Mouse (Mus musculus) frontal cortex, adult (tissue): ENCODE measurements around the gene Gm28048.
A peak's percentile ranks its signal among the peaks of the same experiment; 100 is the strongest.

Experiments used
- ATAC-seq: cut with Nextera tagmentation; 2 replicates; pipeline ENCODE4 v1.9.2; 2017; ENCODE audit warnings: mild to moderate bottlenecking, moderate library complexity, mixed read lengths; ENCODE audit not compliant: low TSS enrichment

Gm28048 gene

DNA sequence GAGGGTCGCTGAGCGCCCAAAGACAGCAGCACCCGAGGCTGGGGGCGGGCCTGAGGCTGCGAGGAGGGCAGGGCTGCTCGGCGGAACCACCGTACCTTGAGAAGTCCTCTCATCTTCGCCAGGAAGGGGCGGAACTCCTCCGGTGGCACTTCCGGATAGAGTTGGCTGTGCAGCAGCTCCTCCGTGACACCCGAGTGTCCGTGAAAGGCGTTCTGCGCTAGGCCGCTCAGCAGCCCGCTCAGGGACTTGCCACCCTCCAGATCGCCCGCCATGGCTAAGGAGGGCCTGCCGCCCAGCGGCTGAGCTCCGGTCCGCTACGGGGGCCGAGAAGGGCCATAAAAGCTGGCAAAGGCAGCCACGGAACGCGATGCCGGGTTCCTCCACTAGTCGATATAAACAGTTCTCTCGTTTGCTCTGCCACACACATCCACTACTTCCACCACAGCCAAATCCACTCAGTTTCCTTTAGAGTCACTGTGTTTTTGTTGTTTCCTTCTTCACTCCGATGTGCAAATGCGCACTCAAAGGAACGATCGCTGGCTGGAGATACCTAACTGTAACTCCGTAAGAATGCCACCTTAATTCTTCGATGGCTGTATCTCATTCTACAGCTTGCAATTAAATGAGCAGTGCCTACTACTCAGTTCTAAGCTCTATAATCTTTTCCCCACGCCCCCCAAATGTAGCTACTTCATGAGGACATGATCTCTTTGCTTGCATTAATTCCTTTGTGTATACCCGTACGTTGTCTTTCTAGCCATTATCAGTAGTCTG, at the start of gene Gm28048, which contains the start of gene Commd1:
TSS of gene Gm28048 (minus strand) at position 107 of the 774 bp plus-strand sequence.
TSS of gene Commd1 (minus strand) at position 399 of the 774 bp plus-strand sequence.
- peak; percentile 88 for ATAC-seq

DNA sequence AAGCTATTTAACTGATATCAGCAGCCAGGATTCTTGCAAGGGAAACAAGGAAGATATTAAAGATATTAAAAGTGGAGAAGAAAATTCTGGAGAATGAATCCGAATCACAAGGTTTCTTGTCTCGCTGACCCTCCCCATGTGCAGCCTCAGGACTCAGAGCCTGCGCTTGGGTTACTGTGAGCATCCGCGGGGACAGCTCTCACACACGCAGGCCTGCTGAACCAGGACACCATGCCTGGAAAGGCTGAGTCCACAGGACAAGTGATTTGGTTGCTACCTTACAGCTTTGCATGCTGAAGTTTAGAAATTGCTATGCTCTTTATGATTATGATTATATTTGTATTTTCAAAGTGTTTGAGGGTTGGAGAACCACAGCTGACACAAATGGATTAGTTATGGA, 47.5 kb upstream of the Gm28048 start:
- no peak for ATAC-seq

DNA sequence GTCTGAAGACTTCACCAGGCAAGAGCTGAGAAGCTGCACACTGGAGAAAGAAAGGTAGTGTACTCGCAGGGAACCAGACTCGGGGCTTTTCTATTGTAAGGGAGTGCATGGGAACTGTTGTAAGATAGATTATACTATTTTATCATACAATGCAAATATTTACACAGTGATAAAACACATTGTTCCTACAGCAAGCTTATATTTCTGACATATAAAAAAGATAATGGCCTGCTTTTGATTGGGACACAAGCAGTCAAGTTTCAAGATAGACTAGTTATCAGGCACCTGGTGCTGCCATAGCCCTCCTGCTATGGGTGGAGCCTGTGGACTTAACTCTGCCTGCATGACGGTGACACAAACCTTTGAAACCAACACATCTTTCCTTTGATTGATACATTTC, 47.1 kb upstream of the Gm28048 start:
- ATAC-seq = no peak

DNA sequence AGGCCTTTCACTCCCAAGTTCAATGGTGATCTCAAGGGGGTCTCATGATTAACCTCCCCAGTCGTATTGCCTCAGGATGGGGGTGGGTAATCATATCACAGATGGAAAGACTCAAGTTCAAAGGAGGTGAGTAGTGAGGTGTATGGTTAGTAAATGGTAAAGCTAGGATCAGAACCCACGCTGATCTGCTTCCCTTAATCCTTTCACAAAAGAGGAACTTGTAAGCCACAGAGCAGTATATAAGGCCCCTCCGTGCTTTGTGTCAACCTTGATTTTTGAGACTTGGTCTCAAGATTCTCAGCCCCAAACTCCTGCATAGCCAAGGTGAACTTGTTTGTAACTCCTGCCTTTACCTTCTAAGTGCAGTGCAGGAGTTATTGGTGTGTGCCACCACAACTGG, 42.3 kb upstream of the Gm28048 start:
- ATAC-seq = no peak

DNA sequence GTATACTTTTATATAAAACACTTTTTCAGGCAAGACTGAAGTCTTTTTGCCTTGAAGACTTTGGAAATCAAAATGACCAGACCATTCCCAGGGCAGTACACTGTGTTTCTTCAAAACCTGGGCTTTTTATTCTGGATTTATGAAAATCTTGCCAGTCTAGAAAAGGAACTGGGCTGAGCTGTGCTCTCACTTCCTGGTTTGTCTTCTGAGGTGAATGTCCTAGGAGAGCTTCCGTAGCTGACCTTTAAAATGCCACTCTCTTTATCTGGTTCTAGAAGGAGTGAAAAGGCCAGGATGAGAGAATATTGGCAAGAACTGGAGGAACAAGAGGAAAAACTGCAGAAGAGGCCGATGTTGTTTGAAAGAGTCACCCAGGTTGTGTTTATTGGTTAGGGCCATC, 41.3 kb upstream of the Gm28048 start:
- ATAC-seq = no peak

DNA sequence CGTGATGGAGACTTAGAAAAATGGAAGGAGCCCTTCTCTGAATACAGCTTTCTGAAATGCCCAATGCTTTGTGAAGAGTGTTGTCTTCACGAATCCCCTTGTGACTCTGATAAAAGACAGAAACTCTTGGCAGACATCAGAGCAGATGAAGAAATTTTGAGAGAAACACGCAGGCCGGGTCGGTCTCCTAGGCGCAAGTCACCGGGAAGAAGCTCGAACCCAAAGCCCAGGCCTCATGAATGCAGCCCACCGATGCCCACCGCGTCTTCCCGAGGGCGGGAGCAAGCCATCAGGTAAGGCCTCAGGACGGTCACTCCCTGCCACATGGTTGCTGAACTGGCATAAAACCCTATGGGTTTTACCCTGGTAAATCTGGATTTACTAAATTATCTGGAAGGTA, 39.0 kb upstream of the Gm28048 start:
- no peak for ATAC-seq

DNA sequence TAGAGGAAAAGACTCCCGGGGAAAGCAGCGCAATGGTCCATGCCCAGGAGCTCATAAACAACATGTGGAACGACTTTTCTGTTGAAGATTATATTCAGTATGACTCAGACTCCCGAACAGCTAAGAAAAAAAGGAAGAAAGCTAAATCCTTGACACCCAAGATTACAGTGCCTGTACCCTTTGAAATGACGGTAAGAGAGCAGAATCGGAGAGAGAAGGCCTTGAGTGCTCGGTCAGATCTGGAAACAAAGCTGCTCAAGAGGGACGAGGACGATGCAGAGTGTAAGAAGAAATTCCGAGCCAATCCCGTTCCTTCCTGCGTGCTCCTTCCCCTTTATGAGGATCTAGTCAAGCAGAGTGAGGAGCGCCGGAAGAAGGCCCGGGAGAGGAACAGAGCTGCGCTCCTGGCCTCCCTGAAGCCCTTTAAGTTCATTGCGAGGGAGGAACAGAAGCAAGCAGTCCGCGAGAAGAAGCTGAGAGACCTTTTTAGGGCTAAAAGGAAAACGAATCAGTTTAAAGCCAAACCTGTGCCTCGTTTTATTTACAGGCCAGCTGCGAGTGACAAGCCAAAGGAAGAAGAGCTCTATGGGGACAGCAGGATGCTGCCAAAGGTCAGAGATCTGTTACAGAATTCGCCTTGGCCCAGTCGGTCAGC, 38.4 kb upstream of the Gm28048 start:
- ATAC-seq = no peak

DNA sequence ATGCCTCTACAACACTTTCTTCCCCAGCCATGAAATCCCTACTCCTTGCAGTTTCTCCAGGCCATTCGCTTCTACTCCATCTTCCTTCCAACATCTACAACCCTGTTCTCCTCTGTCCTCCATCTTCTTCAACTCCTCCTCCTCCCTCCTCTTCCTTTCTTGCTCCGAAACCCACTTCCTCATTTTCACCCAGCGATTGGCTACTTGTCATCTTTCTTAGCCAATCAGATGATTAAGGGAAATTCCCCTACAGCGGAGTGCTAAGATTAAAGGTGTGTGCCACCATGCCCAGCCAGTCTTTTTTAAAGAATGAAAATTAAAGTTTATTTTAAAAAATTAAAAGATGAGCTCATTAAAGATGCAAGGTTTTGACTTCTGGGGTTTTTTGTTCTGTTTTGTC, 36.1 kb upstream of the Gm28048 start:
- no peak for ATAC-seq

DNA sequence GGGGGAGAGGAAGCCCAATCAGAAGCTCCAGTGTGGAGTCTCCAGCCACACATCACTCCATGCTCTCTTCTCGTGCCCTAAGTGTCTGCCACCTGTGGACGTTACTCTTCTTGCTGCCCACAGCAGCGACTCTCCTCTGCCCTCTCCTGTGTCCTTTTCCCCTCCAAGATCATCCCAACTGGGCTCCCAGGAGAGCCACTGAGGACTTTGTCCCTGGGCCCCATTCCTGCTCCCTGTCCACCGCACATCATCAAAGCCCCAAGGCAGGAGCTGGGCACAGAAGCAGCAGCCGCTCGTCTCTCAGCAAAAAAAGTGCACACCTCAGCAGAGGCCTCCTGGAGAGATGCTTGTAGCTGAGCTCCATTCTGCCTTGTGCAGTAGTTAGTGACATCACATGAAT, 33.1 kb upstream of the Gm28048 start:
- ATAC-seq = no peak

DNA sequence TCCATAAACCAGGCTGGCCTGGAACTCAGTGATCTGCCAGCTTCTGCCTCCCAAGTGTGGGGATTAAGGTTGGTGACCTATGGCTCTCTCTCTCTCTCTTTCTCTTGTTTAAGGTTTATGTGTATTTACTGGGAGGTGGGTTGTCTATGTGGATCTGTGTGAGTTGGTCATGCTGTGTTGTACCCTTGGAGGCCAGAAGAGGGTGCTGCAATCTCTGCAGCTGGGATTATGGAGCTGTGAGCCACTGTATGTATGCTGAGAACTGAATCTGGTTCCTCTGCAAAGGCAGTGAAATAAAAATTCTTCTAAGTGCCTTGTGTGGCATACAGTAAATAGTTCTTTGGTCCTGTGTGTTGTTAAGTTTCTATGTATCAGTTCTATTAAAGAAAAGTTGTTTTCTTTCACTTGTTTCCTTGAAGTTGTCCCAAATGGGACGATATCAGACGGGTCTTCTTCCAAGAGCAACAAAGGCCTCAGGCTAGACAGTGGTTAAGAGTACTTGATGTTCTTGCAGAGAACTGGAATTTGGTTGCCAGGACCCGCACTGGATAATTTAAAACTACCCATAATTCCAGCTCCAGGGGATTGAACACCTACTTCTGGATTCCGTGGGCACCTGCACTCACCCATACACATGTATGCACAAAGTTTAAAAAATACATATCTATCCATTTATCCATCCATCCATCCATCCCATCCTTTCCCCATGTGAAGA, 31.8 kb upstream of the Gm28048 start:
- ATAC-seq = no peak

DNA sequence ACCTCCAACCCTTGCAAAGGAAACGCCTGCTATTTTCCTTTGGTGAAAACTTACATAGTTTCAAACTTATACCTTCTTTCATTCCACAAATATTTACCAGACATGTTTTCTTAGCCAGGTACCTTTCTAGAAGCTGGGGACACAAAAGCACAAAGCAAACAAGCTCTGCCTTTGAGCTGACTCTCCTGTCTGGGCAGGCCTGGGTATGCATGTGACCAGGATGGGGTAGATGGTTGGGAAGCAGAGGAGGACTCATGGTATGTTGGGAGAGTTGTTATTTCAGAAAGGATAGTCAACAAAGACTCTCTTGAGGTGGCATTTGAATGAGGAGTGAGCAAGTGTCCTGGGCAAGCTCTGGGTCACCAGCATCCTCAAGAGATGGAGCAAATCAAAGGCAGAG, 31.2 kb upstream of the Gm28048 start:
- ATAC-seq = no peak

DNA sequence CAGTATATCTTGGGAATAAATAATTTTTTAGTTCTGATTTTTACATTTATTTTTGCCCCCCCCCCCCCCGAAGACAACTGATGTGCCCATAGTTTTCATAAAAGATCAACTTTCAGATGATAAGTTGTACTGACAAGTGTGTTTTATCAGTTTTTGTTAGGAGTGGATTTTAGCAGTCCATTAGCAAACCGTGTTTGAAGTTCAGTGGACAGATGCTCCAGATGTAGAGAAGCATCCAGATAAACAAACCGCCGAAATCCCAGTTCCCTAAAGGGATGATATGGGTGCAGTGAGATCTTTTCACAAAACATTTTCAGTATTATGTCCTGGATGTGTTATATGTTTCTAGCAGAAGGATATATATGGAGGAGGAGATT, 26.9 kb upstream of the Gm28048 start:
- ATAC-seq = no peak

DNA sequence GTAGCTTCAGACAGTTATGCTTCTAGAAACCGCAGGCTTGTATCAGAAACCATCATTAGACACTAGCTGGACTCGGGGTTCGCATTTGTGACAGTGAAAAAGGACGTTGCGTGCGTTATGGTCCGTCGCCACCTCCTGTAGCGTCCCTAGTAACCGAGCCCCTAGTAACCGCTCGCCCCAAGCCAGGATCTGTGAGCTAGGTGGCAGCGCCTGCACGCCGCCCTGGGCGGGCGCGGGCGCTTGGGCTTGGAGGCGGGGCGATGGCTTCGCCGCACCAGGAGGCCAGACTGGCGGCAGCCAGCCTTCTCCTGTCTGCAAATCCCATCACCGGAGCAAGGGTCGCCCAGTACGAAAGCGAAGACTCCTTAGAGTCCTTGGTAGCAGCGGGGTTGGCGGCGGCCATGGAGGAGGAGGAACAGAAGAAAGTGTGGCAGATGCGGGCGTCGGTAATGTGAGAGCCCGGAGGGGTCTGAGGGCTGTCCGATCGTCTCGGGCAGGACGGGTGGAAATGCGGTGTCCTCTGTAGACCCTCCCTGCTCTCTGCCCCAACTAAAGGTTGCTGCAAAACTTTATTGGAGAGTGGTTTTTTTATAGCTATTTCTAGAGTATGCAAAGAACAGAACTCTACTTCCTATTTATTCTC, 26.4 kb upstream of the Gm28048 start:
- peak; percentile 86 for ATAC-seq

DNA sequence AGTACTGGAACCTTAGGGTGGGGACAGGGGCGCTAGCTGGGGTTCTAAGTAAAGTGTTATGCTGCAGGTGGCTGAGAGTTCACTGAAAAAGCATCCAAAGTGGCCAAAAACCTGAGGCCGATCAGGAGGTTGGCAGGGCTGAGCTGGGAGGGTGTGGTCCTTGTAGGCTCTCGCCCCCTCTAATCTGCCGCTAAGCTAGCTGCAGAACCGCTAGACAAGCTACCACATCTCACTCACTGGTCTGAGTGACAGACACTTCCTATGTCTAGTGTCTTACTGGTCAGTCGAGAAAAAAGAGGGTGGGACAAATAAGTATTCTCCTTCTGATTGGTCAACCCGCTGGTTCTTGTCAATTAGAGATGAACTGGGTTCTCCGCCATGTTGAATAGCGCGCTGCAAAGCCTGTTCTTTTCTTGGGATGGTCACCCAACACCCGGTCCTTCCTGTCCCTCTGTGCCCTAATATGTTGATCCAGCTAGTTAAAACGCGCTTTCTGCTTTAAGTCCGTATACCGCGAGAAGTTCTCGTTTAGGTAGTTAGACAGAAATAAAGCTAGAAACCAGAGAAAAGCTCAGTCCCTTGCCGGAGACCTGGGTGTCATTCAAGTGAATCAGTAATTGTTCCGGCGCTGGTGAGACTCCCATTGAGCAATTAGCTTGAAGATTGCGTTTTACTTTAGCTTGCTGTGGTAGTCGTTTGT, 25.7 kb upstream of the Gm28048 start, which contains the start of gene Fam161a:
TSS of gene Fam161a (plus strand) at position 51 of the 700 bp plus-strand sequence.
- peak; percentile 96 for ATAC-seq

DNA sequence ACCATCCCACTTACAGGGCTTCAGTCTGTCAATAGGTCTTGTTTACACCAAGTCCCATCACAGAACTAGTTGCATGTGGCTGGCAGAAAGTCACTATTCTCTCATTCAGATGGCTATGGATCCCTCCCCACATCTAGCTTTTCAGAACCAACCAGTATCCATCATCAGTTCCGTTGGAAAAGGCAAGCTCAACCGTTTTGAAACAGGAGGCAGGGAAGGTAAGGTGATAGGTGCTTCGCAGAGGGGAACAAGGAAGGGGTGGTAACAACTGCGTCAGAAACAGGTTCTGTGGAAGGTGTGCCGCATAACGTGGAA, 25.2 kb upstream of the Gm28048 start:
- no peak; the same call in 1 of the 2 replicates for ATAC-seq

DNA sequence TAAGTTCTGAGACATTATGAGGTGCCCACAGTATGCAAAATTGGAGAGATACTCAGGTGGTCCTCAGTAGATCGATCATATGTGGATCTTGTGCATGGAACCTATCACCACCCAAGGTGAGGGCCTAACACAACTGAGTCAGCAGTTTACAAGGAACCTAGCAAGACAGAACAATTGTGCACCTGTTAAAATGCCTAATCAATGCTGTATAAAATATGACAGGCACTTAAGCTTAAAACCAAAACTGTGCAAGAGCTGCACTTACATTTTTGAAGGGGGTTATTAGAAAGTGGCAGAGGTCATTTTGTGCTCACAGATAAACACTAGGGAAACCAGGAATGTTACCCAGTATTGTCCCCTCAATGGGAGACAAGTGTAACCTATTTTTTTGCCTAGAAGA, 23.4 kb upstream of the Gm28048 start:
- ATAC-seq = no peak

DNA sequence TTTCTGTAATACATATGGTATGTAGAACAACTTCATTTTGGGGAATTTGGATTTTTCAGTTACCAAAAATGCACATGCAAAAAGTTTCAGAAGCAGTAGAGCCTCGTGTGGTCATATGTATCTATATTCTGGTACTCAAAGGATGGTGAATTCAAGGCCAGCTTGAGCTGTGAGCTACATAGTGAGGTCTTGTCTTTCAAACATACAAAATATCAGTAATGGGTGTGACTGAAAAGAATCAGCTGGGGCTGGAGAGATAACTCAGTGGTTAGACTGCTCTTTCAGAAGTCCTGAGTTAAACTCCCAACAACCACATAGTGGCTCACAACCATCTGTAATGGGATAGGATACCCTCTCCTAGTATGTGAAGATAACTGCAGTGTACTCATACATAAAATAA, 16.4 kb upstream of the Gm28048 start:
- no peak for ATAC-seq

DNA sequence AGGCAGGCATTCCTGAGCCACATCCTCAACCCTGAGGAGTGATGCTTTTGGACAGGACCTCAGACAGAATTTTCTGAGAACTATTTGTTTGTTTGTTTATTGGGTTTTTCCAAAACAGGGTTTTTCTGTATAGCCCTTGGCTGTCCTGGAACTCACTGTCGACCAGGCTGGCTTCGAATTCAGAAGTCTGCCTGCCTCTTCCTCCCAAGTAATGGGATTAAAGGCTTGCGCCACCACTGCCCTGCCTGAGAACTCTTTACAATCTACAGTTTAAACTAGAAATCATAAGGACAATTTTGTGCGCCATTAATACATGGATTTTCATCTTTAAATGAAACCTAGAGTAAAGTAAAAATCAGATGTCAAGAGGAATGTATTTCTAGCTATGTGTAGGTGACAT, 13.6 kb upstream of the Gm28048 start:
- no peak for ATAC-seq

DNA sequence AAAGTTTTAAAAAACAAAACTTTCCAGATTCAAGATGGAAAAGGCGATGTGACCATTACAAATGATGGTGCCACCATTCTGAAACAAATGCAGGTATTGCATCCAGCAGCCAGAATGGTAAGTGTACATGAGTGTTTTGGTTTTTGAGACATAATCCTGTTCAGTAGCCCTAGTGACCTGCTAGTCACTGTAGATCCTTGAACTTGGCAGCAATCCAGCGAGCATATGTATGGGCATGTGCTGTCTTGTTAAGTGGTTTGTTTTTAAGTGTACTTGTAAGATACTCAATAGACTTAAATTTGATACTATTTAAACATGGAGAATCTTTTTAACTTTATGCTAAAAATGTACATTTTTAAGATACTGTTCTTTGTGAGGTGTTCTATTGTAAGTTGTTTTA, 12.4 kb upstream of the Gm28048 start:
- ATAC-seq = no peak

DNA sequence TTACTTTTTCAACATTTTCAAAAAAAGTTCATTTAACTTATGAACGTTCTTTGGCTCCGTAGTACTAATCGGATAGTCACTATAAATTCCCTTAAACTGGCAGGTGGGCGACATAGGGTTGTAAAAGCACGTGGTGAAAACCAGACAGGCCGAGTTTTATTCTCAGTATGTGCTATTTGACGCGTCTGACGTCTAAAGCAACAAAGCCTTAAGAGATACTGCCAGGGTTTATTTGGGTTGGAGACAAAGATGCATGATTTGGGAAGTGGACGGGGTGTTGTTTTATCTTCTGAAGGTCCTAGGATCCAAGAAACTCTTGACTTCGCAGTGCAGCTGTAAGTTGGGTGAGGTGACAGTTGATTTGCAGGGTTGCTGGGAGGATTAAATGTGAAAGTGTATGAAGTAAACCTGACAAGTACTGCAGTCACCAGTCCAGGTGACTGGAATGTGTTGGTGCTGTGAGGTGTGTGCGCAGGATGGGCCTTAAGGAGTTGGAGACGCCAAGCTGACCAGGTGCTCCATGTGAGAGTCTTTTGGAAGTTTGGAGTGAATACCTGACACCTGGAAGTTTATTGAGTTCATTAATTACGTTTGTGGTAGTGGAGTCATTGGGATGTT, 9.4 kb upstream of the Gm28048 start:
- no peak for ATAC-seq

DNA sequence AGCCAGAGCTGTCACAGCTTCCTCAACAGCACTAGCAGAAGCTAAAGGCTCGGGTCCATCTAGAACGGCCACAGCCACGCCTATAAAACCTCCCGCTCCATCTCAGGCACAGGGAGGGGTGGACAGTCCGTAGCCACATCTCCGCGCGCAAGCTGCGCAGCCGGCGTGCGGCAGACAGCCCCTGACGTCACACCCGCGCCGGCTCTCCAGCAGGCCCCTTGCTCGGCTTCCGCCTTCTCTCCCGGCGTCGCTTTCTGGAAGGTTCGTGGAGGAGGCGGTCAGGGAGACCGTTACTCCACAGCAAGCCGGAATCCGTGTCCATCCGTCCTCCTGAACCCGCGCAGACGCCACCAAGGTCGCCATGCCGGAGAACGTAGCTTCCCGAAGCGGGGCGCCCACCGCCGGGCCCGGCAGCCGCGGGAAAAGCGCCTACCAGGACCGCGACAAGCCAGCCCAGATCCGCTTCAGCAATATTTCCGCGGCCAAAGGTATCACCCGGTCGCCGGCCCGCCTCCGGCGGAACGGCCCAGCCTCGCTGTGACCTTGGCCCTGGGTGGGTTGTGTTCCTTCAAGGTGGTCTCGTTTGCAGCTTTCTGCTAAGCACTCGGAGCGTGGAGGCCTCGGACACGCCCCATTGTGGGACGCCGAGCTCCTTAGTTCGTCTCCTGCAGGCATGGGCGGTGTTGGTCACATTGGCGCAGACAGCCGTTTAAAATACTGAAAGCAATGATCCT, 8.7 kb upstream of the Gm28048 start, which contains the start of gene Cct4:
TSS of gene Cct4 (plus strand) at position 127 of the 734 bp plus-strand sequence.
- peak; percentile 99 for ATAC-seq
